Mouse (Mus musculus) retina, embryonic 14.5 days (tissue): ENCODE measurements around the gene Pde8b.

ENCODE experiments used
- DNase-seq: peaks from one replicate; pipeline ENCODE4 v3.0.0-alpha.2; 2015; ENCODE audit warnings: low spot score

Pde8b gene

GRCm38 (mm10) chr13:95081082-95081481 is 169.1 kb downstream of the Pde8b start:
- no peak for DNase-seq

- DNase-seq: no peak
Observed at GRCm38 (mm10) chr13:95078492-95078891, 171.6 kb downstream of the Pde8b start.

DNA sequence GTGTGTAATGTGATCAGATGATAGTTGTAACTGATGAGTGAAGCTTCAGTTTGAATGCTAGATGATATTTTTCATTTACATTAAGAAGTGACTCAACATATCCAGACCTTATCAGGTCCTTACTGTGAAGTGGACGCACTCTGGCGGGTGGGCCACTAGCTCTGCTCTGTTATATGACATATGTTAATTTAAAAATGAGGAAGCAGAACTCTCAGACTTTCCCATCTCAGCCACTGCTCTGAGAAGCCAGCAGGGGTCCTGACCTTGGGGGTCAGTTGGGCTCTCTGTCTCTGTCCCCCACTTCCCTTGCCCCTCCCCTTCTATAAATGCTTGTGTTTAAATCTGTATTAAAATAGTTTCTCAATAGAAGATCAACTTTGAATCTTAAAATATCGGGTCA is 172.4 kb downstream of the Pde8b start:
- DNase-seq: no peak

GRCm38 (mm10) chr13:95076142-95076541 is 174.0 kb downstream of the Pde8b start:
- no peak for DNase-seq

DNA sequence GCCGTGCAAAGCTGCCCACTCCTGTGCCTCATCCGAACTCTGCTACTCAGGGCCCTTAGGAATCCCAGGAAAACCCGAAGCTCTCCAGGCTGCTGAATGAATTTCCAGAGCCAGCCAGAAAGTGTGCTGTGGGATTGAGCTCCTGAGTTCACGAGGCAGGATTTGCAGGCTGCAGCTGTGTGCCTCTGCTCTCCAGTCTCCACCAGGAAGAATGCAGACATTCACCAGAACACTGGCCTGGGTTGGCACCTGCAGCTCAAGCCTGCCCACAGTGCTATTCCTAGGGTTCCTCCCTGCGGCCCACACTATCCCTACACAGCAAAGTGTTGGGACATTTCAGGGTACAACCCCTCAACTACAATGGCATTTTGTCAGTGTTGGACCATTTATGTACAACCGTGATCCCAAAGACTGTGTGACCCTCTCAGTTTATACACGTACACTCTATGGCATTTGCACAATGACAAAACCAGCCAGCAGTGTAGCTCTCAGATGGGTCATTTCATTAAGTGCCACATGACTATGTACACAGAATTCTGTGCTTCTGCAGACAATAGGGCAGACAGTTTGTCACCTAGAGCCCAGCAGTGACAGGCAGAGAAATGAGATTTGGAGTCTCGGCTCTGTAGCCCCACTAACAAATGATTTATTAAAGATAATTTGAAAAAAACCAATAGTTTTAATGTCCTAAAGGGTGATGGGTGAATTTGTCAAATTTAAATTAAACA is 176.5 kb downstream of the Pde8b start:
- DNase-seq: no peak

DNA sequence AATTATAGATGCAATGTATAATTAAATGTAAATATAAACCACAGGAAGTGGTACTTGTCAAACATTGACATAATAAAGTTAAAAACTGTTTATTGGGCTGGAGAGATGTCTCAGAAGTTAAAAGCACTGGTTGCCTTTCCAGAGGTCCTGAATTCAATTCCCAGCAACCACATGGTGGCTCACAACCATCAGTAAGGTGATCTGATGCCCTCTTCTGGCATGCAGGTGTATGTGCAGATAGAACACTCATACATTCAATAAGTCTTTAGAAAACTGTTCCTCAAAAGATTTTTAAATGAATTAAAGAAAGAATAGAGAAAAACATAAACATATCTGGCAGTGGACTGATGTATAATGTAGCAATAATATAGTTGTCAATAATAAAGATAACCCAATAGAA is 179.9 kb downstream of the Pde8b start:
- DNase-seq: no peak

GRCm38 (mm10) chr13:95067854-95068253 is 182.3 kb downstream of the Pde8b start:
- DNase-seq: no peak

DNA sequence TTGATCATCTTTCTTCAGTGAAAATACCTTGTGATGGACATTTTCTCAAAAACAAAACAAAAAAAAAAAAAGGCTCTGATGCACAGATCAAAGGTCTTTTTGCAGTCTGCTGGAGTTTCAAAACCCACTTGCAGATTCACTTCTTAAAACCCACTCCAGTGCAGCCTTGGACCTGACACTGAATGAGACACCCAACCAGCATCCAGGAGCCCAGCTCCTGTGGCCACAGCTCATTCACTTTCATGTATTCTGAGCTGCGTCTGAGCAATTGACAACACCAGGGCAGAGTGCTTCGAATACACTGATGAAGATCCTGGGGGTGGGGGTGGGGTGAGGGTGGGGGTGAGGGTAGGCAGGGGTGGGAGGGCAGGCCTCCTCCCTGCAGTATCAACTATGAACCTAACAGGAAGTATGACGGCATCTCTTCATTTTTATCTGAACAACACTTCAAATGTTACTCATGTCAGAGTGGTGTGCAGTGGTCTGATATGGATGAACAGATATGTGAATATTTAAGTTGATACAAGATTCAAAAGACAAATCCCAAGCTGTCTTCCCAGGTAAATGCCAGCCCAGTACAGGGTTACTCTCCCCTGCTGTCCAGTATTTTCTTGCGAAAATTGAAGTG is 186.6 kb downstream of the Pde8b start:
- no peak for DNase-seq

DNA sequence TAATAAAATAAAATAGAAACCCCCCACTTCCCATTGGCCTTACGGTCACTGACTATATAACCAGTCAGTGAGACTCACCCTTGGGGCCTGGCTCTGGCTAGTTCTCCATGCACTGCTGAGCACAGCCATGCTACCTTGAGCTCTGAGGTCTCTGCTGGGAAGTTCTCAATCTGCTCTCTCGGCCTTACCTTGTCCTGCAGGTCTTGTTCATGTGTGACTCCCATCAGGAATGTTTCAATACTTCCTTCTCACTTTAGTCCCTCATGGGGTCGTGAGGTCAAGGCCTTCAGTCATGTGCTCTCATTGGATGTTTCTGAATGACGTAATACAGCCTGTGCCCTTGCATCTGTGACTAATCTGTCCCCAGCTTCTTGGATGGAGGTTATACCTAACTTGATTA is 191.3 kb downstream of the Pde8b start:
- no peak for DNase-seq

DNA sequence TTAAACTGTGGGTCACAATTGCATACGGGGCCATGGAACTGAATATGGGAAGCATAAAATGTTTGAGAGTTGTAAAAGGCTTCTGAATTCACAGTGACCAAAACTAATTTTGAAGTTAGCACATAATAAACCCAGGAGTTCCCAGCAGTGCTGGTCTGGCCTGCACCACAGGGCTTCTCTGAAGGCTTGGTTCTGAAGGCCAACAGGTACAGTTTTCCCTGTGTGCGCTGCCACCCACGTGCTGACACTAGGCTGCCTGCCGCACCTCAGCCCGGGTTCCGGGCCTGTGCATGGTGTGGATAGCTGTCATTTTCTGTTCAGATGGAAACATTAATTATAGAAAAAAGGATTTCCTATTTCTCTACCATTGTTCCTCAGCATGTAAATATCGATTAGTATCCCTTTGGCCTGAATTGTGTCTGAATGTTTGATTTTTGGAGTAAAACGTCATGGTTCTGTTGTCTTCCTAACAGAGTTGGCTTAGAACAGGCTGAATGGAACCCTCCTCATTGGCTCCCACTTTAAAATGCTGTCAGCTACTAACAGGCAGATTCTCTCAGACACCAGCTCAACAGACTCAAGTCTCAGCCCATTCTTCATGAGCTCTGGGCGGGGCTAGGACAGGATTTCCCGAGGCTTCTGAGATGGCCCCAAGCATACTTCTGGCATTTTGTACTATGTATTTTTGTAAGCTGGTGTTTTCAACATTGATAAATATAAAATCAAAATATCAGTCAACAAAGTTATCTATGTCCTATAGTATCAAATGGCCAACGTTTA is 193.4 kb downstream of the Pde8b start:
- DNase-seq: no peak

DNA sequence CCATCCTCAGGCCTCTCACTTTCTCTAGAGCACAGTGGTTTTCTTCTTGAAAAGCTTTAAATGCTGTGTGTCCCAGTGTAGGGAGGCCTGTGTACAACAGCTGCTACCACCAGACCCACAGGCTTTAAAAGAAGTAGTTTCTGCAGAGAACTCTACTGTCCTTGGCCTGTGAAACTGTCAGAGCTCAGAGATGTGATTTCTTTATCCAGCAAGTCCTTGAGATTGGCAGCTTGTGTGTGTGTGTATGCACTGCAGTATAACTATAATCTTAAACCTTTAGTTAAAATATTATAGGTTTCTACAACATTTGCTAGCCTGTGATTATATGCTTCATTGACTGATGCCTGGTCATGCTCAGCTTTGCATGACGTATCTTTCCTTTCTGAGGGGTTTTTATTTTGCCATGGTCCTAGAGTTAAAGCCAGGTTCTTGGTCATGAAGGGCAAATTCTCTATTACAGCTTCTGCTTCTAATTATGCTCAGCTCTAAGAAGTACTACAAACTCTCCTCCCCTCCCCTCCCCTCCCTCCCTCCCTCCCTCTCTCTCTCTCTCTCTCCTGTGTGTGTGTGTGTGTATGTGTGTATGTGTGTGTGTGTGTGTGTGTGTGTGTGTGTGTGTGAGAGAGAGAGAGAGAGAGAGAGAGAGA is 194.3 kb downstream of the Pde8b start:
- DNase-seq: no peak

DNA sequence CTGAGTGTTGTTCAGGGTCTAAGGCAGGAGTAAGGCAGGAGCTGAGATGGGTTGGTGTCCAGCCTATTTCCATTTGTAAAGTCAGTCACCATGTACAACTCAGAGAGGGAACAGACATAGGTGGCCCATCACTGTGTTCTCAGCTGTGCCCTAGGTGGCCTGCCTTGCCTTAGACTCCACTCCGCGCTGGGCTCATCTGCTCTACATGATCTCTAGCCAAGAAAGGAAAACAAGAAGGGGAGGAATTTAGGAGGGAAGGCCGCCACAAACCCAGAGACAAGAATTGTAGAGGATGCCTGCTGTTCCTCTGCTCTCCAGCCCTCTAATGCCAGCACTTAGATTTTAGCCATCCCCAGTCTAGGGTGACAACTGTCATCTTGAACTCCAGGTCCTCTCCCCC is 197.7 kb downstream of the Pde8b start:
- no peak for DNase-seq

GRCm38 (mm10) chr13:95050398-95050797 is 199.7 kb downstream of the Pde8b start:
- DNase-seq: no peak

GRCm38 (mm10) chr13:95044108-95044507 is 206.0 kb downstream of the Pde8b start:
- no peak for DNase-seq

DNA sequence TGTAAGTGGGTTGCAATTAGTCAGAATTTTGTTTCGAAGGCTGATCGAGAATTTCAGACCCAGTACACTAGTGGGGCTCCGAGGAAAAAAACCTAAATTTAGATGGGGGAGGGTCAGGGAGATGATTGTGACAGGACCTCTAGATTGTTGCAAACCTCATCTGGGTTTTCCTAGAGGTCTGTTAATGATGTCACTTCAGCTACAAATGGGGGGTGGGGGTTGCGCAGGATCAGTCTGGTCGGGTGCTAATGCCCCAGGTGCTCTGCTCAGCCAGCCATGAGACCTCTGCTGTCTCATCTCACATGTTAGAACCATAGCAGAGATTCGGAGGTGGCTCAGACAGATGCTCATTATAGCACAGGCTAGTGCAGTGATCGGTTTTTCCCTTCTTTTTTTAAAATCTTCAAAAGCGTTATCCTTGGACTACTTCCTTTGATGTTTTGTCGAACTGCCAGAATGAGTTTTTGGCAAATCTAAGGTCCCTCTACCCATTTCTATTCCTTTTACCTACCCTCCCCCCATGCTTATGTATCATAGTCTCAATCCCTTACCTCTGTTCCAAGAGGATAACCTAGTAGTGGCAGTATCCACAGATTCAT is 209.9 kb downstream of the Pde8b start:
- no peak for DNase-seq

GRCm38 (mm10) chr13:95038200-95038599 is 211.9 kb downstream of the Pde8b start:
- DNase-seq: no peak

GRCm38 (mm10) chr13:95034715-95035114 is 215.4 kb downstream of the Pde8b start:
- DNase-seq: no peak

GRCm38 (mm10) chr13:95034094-95034493 is 216.0 kb downstream of the Pde8b start:
- DNase-seq: no peak

GRCm38 (mm10) chr13:95032973-95033372 is 217.2 kb downstream of the Pde8b start:
- DNase-seq: no peak

DNA sequence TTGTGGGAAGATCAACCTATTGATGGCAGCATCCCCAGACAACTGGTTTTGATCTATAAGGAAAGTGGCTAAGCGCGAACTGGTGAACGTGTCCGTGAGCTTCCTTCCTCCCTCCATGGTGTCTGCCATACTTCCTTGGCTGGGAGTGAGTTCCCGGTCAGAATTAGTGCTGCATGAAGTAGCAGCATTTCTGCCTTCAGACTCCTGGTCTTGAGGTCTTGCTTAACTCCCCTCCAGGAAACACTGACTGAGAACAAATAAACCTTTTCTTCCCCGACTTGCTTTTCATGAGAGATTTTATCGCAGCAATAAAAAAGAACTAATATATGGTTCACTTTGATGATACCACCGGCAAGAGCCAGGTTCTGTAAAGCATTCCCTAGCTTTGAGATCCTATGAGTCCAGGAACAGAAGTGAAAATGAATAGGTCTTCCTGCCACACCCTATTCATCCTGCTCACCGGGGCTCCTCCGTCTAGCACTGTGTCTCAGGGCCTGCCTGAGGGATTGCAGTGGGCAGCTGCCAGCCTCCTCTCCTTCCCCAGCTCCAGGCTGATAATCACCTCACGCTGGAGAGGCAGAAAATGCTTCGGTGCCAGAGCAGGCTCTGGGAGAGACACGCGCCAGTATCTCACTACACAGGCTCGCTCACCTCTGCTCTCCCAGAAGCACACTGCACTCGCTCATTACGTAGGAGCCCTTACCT is 217.9 kb downstream of the Pde8b start:
- DNase-seq: peak; percentile 8

- no peak for DNase-seq
Observed at GRCm38 (mm10) chr13:95030828-95031227, 219.3 kb downstream of the Pde8b start.

DNA sequence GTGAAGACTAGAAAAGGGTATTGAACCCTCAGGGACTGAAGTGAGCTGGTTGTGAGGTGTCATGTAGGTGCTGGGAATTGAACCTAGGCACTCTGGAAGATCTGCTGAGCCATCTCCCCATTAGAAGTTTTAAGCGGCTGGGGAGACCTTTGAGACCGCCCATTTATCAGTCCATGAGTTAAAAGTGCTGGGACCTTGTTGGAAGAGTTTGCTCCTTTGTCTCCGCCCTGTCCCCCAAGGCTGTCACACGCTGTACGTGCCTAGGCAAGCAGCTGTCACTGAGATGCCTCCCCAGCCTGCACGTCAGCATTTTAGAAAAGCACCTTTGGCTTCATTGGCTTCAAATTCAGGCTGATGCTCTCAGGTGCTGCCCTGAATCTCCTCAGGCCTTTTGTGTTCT is 229.9 kb downstream of the Pde8b start:
- no peak for DNase-seq
